Mouse (Mus musculus) liver, embryonic 14 days (tissue): ENCODE data around the gene Ints4. TPM values are rescaled to one million over a fixed set of nuclear protein-coding genes. Genes with fewer than 3 reads are reported as not detected.

ENCODE experiments used
- polyA plus RNA-seq: library from polyadenylated mRNA; depleted of rRNA; stranded (reverse); fragments of >200 nt; gene quantifications from 2 replicates; pipeline ENCODE4 v1.2.3, GENCODE M21; 2012; rRNA removed

Gene Ints4
- polyA plus RNA-seq, result 23.2 and 25.9 TPM in 2 replicates

GRCm38 (mm10) chr7:97480821-97481339 lies at the start of gene Ints4:
Gene Ints4, plus strand, starts transcription at chr7:97480956.

GRCm38 (mm10) chr7:97451023-97451422 lies 29.7 kb upstream of the Ints4 start, which contains the start of gene Kctd14:
Gene Kctd14, plus strand, starts transcription at chr7:97451323.

DNA sequence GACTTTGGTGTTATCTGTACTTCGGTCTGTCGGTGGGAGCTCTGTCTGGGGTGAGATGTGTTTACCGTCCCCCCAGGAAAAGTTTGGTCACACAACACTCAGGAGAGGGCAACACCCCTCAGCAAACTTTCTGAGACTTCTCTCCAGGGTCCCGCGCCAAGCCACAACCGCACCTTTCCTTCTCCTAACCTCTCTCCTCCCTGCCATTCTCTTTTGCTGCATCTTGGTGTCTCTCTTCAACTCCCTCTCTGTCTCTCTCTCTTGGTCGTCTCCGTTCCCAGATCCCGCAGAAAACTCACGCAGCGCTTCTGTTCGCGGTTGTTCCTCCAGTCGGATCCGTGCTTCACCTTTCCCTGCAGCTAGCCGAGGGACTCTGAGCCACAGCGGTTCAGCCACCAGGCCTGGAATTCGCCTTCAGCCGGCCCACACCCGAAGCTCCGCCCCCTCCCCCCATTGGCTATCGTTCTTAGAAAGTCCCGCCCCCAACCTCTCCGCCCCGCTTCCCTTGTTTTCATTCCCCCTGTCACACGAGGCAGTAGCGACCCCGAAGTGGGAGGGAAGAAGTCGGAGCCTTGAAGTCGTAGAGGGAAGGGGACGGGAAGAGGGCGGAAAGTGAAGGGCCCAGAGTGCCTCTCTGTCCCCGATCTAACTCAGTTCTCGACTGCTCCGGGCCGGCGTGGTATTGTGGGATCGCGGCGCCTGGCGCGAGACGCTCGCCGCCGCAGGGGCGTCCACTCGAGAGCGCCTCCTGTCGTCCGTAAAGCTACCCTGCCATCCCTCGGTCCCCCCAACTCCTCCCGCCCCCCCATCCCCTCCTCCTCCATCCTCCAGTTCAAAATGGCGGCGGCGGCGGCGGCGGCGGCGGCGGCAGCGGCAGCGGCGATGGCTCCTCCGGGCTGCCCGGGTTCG lies 98.6 kb downstream of the Ints4 start, which contains the start of the genes Aamdc and Rsf1:
Aamdc (minus strand) TSS at position 431 of the 909 bp plus-strand sequence.
Rsf1 (plus strand) TSS at position 823 of the 909 bp plus-strand sequence.

Other genes starting within 250 kb of the Ints4 start
- gene Usp35, start 148.9 kb upstream of the Ints4 start, polyA plus RNA-seq, result 0.28 and 0.35 TPM in 2 replicates
- gene Kctd21, start 148.6 kb upstream of the Ints4 start, polyA plus RNA-seq, result 0.70 and 0.75 TPM in 2 replicates
- 21.4 and 25.6 TPM in 2 replicates for gene Alg8, start 109.3 kb upstream of the Ints4 start, polyA plus RNA-seq
- 101 and 117 TPM in 2 replicates for gene Ndufc2, start 81.0 kb upstream of the Ints4 start, polyA plus RNA-seq
- gene Thrsp, start 63.2 kb upstream of the Ints4 start, polyA plus RNA-seq, result 0.03 and 0.05 TPM in 2 replicates
- 8.6 and 10.5 TPM in 2 replicates for gene Kctd14, start 29.6 kb upstream of the Ints4 start, polyA plus RNA-seq
- 10.7 and 11.4 TPM in 2 replicates for gene Aamdc, start 98.5 kb downstream of the Ints4 start, polyA plus RNA-seq
- 3.4 and 3.7 TPM in 2 replicates for gene Rsf1, start 98.9 kb downstream of the Ints4 start, polyA plus RNA-seq
- gene Clns1a, start 215.7 kb downstream of the Ints4 start, polyA plus RNA-seq, result 38.8 and 40.4 TPM in 2 replicates